Mouse (Mus musculus) ovary, postnatal 14 days (tissue): ENCODE measurements around the gene Fcgr1.
"Not testable (repeated sequence)": the region's sequence is repeated elsewhere in the genome, so short reads cannot be mapped to it uniquely, and the experiment has no call there.

Experiments
- DNase-seq: peaks from one replicate; pipeline ENCODE4 v3.0.0; 2022; ENCODE audit warnings: low spot score

Fcgr1 gene

GRCm38 (mm10) chr3:96269511-96270474 is 24.0 kb downstream of the Fcgr1 start, which contains the start of gene Hist2h2bb:
Gene Hist2h2bb, plus strand, starts transcription at chr3:96269752.
- DNase-seq = peak; percentile 72

GRCm38 (mm10) chr3:96268776-96269378 is 24.9 kb downstream of the Fcgr1 start:
- DNase-seq = not testable (repeated sequence)

DNA sequence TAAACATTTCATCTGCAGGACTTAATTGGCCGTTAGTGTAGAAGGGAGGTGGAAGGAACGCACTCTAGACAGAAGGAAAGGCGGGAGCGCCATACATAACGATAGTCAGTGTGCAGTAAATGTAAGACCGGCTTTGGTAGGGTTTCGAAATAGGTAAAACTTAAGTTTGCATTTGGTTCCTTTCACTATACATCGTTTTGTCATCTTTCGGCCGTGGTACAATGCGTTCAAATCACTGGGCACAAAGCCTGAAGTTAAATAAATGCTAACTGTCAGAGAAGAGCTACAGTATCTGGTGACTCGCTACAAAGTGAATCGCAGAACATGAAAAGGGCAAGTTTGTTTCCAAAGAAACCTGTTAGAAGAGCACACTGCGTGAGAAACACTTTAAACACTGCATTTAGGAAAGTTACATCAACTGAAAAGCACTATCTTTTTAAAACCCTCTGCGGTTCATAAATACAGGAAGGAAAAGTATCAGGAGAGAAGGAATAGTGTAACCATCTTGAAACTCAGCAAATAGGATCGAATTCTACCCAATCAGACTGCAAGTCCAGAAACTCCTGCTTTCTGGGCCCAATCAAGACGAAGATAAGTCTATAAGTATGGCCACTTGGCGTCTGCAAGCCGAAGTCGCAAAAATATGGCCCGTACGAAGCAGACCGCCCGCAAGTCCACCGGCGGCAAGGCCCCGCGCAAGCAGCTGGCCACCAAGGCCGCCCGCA is 25.6 kb downstream of the Fcgr1 start, which contains the start of gene Hist2h3b:
Gene Hist2h3b (plus strand): TSS at position 604 of the 725 bp plus-strand sequence.
- DNase-seq = peak; percentile 77

DNA sequence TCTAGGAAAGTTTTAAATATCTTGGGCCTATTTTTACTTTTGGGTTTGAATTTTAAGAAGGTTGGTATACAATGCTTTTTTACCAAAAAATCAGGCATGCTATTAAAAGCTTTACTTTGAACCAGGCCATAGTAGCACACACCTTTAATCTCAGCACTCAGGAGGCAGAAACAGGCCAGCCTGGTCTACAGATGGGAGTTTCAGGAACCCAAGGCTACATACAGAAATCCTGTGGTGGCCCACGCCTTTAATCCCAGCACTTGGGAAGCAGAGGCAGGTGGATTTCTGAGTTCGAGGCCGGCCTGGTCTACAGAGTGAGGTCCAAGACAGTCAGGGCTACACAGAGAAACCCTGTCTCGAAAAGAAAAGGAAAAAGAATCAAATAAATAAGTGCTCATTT is 26.2 kb downstream of the Fcgr1 start:
- DNase-seq = no peak

GRCm38 (mm10) chr3:96266132-96266710 is 27.5 kb downstream of the Fcgr1 start:
- DNase-seq = no peak

GRCm38 (mm10) chr3:96264404-96264949 is 29.3 kb downstream of the Fcgr1 start:
- no peak for DNase-seq

- peak; percentile 42 for DNase-seq
Observed at GRCm38 (mm10) chr3:96263558-96264403, 30.0 kb downstream of the Fcgr1 start.

GRCm38 (mm10) chr3:96262979-96263550 is 30.7 kb downstream of the Fcgr1 start, which contains the start of gene Hist2h4:
Gene Hist2h4, minus strand, starts transcription at chr3:96263311.
- peak; percentile 96 for DNase-seq

GRCm38 (mm10) chr3:96262216-96262875 is 31.4 kb downstream of the Fcgr1 start:
- DNase-seq = peak; percentile 61

DNA sequence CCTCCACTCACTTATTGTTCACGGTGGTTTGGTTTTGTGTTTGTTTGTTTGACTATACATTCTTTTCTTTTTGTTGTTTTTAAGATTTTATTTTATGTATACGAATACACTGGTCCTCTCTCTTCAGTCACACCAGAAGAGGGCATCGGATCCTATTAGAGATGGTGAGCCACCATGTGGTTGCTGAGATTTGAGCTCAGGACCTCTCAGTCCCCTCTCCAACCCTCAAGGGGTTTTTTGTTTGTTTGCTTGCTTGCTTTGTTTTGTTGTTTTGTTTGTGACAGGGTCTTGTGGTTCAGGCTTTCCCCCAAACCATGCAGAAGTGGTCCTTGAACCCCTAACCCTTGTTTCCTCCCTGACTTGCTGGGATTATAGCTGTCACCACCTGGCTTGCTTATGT is 32.1 kb downstream of the Fcgr1 start:
- no peak for DNase-seq

DNA sequence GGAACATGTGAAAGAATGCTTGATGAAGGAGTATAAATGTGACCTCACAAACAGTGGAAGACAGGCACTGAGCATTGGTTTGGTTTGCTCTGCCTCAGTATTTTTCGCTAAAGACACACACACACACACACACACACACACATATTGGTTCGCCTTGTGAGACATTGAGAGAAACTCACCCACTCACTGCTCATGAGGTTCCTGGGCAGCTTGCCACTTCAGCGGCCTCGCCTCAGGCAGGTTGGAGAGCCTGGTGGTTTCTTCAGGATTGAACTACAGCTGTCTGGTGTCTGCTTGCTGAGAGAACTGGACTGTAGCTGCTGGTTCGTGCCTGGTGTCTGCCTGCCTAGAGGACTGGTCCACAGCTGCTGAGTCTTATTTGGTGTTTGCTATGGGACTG is 33.5 kb downstream of the Fcgr1 start:
- no peak for DNase-seq

DNA sequence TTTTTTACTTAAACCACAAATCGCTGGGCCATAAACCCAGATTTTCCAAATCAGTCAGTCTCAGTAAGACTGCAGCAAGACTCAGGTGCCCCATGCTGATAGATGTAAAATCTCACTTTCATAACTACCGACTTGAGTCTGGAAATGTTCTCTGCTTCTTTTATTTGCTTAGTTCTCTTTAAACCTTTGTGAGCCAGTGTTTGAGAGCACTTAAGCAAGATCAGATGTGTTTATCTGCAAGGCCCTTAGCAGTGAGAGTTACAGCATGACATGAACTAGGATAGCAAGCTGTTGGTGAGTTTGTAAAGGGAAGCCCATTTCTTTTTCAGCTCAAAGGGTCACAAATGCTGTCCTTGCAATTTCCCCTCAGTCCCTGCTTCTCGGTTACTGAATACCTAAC is 36.6 kb downstream of the Fcgr1 start:
- DNase-seq = no peak

DNA sequence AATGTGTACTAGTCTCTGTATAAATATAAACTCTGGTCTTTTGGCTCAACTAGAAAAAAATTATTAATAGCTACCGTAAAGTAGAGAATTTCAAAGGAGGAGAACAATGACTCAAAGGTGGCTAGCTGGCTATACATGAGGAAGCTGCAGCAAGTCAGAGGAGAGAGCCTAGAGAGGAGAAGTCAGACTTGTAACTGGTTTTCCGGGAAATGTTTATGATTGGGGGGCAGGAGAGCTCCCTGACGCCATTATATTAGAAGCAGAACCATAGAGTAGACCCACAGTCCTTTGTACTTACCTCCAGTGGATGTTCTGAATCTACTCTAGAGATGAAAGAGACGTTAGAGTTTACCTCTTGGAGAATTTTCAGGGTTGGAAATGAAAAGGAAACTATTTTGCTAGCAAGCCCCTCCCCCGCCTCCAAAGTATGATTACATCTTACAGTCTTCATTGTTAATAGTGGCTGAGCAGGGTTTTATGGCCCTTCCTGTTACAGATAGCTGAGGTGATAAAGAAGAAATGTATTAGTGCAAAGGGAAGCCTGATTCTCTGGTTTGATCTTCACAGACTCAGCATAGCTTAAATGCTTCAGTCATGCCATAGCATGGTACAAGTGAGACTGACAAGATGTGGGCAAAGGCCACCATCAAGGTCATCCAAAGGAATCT is 37.7 kb downstream of the Fcgr1 start:
- no peak for DNase-seq

GRCm38 (mm10) chr3:96254683-96255355 is 39.0 kb downstream of the Fcgr1 start:
- no peak for DNase-seq

DNA sequence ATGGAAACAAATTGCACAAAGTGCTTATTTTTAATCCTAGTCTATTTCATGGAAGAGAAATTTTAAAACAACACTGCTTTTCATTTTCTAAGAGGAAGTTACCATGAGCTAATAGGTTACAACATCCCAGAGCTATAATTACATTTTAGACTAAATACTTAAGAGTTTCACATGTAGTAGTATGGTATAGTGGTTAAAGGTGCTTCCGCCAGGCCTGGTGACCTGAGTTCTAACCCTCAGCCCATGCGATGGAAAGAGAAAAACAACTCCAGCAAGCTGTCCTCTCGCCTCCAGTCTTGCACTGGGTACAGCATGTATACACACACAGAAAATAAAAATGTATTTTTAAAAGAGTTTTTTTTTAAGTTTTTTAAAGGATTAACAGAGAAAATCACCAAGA is 42.0 kb downstream of the Fcgr1 start:
- no peak for DNase-seq

- DNase-seq = no peak
Observed at GRCm38 (mm10) chr3:96250890-96251289, 42.9 kb downstream of the Fcgr1 start.

DNA sequence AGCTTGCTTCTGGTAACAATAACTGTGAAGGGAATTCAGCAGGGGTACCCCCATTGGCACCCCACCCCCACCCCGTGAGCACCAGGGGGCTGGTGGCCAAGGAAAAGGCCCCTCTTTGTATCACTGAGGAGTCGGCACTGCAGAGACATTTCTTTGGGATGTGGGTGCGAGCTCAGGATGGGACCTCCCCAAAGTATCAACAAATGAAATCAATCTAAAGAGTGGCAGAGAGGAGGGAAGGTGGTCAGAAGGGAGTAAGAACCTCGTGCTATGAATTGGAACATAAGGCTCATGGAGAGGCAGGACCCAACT is 44.8 kb downstream of the Fcgr1 start:
- no peak for DNase-seq

- DNase-seq = no peak
Observed at GRCm38 (mm10) chr3:96248141-96249033, 45.4 kb downstream of the Fcgr1 start.
